Mouse (Mus musculus): Measurements from ENCODE around the gene Celf3. TPM values are rescaled to one million over a fixed set of nuclear protein-coding genes. Genes with fewer than 3 reads are reported as not detected.

The Celf3 gene
- total RNA-seq, 2 experiments from 2014 or later, result not detected

DNA sequence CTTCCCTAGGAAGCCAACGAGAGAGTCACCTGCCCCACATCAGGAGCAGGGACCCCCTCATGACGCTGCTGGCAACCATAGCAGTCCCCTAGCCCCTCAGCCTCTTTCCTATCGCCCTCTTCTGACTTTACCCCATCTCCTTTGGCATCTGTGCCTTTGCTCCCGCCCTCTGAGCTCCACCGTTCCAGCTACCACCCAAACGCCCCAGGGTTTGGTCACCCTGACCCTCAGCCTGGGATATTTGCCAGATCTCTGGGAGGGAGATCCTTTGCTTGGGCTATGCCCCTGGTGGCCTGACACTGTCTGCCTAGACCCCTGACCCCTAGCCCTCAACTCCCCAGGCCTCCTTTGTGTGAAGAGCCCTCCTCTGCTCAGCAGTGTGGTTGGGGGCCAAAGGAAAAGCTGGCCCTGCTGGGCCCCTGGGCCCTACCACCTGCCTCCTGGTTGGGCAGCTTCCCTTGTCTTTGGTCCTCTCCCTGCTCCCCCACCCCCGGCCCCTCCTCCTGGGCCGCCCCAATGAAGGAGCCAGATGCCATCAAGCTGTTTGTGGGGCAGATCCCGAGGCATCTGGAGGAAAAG is 585 bp downstream of the Celf3 start:
- no peak for ATAC-seq (replicated peaks; ENCODE audit: low FRiP score, poor library complexity, severe bottlenecking)

DNA sequence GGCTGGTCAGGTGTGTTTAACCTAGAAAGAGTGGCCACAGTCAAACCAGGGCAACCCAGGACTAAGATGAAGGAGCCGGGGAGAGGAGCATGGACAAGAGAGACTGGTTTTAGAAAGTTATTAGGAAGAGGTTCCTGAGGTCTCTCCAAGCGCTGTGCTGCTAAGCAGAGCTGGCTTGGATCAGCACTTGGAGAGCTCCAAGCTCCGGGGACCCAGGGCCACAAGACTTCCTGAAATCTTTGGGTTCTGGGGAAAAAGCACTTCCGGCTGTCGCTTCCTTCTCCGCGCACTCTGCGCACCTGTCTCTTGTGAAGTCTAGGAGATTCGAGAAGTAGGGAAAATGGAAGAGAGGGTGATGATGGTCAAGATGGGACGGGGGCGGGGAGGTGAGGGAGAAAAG is 1.5 kb downstream of the Celf3 start:
- no peak for ATAC-seq (replicated peaks; ENCODE audit: low FRiP score, poor library complexity, severe bottlenecking)

DNA sequence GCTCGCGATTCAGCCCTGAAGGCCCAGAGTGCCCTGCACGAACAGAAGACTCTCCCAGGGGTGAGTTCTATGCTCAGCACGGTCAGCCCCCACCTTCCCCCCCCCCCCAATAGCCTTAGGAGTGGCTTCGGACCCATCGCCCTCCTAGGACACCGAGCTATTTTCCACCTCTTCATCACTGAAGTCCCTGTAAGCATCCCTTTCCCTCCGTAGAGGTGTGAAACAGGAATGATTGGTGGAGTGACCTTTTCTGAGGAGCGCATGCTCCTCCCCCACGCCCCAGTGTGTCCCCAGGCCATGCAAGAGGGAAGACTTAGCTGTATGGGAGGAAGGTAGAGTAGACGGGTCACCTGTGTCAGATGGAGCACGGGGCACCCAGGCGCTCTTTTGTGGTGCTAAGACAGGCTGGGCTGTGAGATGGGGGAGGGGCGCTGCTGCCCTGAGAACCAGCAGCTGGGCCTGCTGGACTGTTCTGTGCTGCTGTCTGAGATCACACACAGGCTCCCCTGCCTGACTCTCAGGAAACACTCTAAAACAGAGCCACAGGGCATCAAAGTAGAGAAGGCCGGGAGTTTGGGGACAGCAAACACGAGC is 2.3 kb downstream of the Celf3 start, which contains the start of gene Riiad1:
TSS of gene Riiad1 (minus strand) at position 51 of the 594 bp plus-strand sequence.
- ATAC-seq (replicated peaks; ENCODE audit: low FRiP score, poor library complexity, severe bottlenecking), result no peak

DNA sequence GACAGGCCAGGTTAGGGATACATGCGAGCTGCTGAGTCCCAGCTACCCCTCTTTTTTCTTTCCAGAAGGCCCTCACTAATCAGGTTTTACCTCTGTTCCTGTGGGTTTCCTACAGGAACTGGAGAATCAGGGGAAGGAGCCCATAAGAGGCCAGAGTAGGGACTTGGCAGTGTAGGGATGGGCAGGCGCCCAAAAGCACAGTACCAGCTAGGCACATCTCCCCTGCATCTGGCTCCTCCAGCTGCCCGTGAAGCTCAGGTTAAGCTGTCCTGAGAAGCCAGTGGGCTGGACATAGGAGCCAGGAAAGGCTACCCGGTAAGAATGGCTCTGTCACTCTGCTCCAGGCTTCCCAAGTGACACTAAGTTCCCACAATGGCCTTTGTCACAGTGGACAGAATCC is 3.3 kb downstream of the Celf3 start:
- ATAC-seq (replicated peaks; ENCODE audit: low FRiP score, poor library complexity, severe bottlenecking), result no peak

DNA sequence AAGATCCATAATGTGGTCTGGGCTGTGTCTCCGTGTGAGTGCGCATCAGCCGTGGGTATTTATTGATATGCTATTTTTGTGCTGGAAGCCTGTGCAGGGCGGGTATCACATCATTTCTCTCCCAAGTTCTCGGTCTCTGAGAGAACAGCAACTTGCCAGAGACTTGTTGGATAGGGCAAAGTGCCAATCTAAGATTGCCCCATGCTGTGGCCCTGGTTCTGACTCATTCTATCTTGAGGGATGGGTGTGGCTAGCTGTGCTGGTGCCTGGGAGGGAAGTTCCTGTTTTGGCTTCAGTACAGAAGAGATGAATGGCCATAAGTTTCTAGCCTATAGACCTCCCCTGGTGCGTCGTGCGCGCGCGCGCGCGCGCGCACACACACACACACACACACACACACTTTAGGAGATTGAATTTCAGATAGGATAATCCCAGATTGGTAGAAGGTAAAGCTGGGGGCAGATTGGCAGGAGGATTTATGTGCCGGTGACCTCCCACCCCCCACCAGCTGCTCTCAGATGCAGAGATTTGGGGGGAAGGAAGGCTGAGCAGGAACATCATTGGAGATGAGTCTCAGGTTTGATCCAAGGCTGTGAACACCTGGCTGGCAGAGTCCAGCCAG is 4.8 kb downstream of the Celf3 start:
- ATAC-seq (replicated peaks; ENCODE audit: low FRiP score, poor library complexity, severe bottlenecking), result no peak

DNA sequence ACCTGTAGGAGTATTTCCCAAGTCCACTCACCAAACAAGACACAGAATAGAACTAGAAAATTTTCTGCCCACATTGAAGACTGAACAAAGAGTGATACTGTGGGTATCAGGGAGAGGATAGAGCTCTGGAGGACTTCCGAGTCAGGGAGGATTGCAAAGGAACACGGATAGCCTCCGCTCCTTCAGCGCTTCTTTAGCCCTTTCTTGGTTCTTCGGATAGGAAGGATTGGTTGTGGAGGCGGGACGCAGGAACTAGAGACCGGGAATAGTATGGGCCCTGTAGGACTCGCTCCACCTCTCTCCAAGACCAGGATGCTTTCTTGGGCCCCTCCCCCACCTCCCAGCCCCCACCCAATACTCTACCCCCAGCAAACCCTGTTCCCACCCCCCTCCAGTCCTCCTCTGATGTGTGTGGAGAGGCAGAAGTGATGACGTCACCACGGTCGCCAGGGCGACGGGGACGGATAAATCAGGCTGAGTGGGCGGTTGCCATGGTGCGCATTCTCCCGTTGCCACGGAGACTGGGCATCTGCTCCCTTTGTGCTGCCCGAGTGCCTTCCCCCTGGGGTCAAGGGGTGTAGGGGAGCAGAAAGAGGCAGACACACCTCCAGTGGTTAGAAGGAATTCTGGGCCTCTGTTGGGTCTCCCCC is 5.8 kb downstream of the Celf3 start:
- ATAC-seq (replicated peaks; ENCODE audit: low FRiP score, poor library complexity, severe bottlenecking), result no peak

DNA sequence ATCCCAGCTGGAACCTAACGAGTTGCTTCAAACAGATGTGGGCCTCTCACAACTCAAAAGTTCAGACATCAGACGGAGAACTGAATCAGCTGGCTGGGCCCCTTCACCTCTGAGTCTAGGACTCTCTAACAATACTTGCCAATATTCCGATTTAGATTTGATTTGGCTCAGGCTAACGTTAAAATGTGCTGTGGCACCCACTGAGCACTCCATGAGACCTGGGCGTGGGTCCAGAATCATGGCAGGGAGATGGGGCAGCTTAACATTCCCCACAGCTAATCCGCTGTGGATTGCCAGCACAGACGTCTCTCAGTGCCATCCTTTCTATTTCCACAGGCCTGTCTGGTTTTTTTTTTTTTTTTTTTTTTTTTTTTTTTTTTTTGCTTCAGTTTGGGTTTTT is 7.8 kb downstream of the Celf3 start:
- ATAC-seq (replicated peaks; ENCODE audit: low FRiP score, poor library complexity, severe bottlenecking), result no peak

DNA sequence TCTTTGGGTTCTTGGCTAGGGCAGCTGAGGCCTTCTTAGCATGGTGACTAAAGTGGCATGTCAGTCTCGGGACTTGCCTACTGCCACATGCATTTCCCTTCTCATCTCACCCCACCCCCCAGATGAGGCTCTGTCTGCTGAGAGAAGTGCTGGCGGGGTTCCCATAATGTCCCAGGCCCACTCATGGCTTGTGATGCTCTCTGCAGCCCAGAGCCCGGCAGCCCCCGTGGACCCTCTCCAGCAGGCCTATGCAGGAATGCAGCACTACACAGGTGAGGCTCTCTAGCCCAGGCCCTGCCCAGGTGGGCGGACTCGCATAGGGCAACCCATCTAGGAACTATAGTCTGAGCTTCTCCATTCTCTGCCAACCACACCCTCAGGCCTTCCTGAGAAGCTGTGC is 9.5 kb downstream of the Celf3 start:
- ATAC-seq (replicated peaks; ENCODE audit: low FRiP score, poor library complexity, severe bottlenecking), result no peak

DNA sequence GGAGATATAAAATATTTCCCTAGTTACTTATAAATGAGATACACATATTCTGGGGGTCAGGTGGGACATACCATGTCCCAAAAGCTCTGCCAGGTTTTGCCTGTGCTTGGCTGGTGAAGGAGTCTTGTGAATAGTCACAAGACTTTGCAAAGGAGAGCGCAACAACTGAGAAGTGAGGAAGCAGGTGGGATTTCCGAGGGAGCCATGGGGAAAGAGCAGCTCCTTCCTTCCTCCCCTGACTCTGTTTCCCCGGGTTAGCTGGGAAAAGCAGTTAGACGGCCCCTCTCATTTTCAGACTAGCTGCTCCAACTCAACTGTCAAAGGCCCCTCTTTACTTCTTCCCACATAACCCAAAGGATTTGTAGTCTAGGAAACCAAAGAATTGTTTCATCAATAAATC is 19.1 kb downstream of the Celf3 start:
- ATAC-seq (replicated peaks; ENCODE audit: low FRiP score, poor library complexity, severe bottlenecking), result no peak

DNA sequence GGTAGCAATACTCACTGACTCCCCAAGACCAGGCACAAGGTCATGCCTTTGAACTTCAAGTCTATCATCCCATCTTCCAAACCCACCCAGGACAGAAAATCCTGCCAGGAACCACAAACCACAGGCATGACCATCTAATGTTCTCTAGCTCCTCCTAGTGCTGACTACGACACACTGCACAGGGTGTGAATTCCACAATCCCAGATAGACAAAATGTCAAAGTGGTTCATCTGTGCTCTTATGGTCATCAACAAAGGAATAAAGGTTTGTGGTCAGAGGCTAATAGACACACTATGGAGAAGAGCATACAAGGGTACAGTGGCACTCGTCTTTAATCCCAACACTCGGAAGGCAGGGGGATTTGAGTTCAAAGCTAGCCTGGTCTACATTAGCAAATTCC is 24.1 kb downstream of the Celf3 start:
- peak; percentile 71 for ATAC-seq (replicated peaks; ENCODE audit: low FRiP score, poor library complexity, severe bottlenecking)

DNA sequence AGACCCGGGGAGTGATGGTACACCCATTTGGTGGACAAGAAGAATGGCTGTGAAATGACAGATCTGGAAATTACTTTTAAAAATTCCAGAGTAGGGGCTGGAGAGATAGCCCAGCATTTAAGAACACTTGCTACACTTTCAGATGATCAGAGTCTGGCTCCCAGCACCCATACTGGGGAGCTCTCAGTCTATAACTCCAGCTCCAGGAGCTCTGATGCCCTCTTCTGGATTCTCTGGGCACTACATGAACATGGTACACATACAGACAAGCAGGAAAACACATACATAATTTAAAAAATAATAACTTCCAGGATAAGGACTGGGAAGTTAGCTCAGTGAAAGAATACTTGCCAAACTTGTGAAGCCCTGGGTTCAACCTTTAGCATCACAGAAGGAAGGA is 28.6 kb downstream of the Celf3 start:
- ATAC-seq (replicated peaks; ENCODE audit: low FRiP score, poor library complexity, severe bottlenecking), result no peak

DNA sequence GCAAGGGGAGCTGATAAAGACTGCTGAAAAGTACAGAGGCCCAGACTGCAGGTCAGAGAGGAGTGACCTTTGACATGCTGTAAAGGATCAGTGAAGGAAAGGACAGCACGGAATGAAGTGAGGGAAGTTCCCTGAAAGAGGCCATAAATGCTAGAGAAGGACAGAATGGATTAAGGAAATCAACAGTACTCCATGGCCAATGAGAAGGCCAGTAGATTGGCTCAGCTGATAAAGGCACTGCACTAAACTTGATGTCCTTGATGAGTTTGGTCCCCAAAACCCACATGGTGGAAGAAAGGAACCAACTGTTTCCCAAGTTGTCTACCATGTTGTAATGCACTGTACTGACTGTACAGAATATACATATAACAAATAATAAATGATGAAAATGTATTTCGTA is 48.6 kb downstream of the Celf3 start:
- no peak for ATAC-seq (replicated peaks; ENCODE audit: low FRiP score, poor library complexity, severe bottlenecking)

DNA sequence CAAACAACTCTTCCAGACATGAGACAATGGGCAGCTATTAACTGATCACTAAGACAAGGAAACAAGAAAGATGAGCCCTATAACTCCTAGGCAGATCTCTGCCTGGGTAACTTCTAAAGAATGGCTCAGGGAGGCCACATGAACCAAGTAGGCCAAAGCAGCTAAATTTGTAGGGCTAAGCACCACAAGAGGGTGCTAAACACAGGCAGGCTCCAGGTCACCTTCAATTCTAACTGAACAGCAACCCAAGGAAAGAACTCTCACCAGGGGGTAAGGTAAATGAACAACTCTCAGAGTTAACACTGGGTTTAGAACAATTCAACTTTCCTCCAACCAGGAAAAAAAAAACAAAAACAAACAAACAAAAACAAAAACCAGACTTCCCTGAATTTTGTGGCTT is 55.9 kb downstream of the Celf3 start:
- no peak for ATAC-seq (replicated peaks; ENCODE audit: low FRiP score, poor library complexity, severe bottlenecking)

DNA sequence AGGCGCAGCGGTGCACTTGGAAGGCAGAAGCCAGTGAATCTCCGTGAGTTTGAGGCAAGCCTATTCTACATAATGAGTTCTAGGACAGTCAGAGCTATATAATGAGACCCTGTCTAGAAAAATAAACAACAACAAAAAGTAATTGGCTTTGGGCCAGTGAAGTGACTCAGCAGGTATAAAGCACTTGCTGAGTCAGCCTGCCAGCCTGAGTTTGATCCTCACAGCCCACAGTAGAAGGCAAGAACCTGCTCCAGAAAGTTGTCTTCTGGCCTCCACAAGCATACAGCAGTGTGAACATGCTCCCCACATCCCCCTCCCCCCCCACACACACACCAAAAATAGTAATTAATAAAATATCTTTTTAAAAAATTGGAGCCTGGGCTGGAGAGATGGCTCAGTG is 59.1 kb downstream of the Celf3 start:
- peak; percentile 71 for ATAC-seq (replicated peaks; ENCODE audit: low FRiP score, poor library complexity, severe bottlenecking)

Other genes starting within 250 kb of the Celf3 start
- not detected in 2 replicates for gene Gm4778, start 214.3 kb upstream of the Celf3 start, total RNA-seq (2015; ENCODE audit: low replicate concordance)
- gene Gm4778, start 214.3 kb upstream of the Celf3 start, total RNA-seq (2017; ENCODE audit: low replicate concordance), result not detected in 2 replicates
- gene Them4, start 168.2 kb upstream of the Celf3 start, total RNA-seq (2015; ENCODE audit: low replicate concordance), result not detected in 2 replicates
- 0.90 TPM in 1 of 2 replicates, not detected in the other for gene Them4, start 168.2 kb upstream of the Celf3 start, total RNA-seq (2017; ENCODE audit: low replicate concordance)
- gene Them5, start 136.2 kb upstream of the Celf3 start, total RNA-seq (2015; ENCODE audit: low replicate concordance), result not detected in 2 replicates
- not detected in 2 replicates for gene Them5, start 136.2 kb upstream of the Celf3 start, total RNA-seq (2017; ENCODE audit: low replicate concordance)
- not detected in 2 replicates for gene C2cd4d, start 115.9 kb upstream of the Celf3 start, total RNA-seq (2015; ENCODE audit: low replicate concordance)
- not detected in 2 replicates for gene C2cd4d, start 115.9 kb upstream of the Celf3 start, total RNA-seq (2017; ENCODE audit: low replicate concordance)
- 2.2 TPM in 1 of 2 replicates, not detected in the other for gene Rorc, start 105.5 kb upstream of the Celf3 start, total RNA-seq (2015; ENCODE audit: low replicate concordance)
- gene Rorc, start 105.5 kb upstream of the Celf3 start, total RNA-seq (2017; ENCODE audit: low replicate concordance), result not detected in 2 replicates
- not detected in 2 replicates for gene Lingo4, start 79.8 kb upstream of the Celf3 start, total RNA-seq (2015; ENCODE audit: low replicate concordance)
- not detected in 2 replicates for gene Lingo4, start 79.8 kb upstream of the Celf3 start, total RNA-seq (2017; ENCODE audit: low replicate concordance)
- gene Tdrkh, start 65.0 kb upstream of the Celf3 start, total RNA-seq (2015; ENCODE audit: low replicate concordance), result 10.1 TPM in 1 of 2 replicates, not detected in the other
- gene Tdrkh, start 65.0 kb upstream of the Celf3 start, total RNA-seq (2017; ENCODE audit: low replicate concordance), result 0.51 TPM in 1 of 2 replicates, not detected in the other
- 15.5 and 19.5 TPM in 2 replicates for gene Mrpl9, start 35.0 kb upstream of the Celf3 start, total RNA-seq (2015; ENCODE audit: low replicate concordance)
- gene Mrpl9, start 35.0 kb upstream of the Celf3 start, total RNA-seq (2017; ENCODE audit: low replicate concordance), result 17.7 and 27.5 TPM in 2 replicates
- 0.84 TPM in 1 of 2 replicates, not detected in the other for gene Oaz3, start 34.4 kb upstream of the Celf3 start, total RNA-seq (2015; ENCODE audit: low replicate concordance)
- gene Oaz3, start 34.4 kb upstream of the Celf3 start, total RNA-seq (2017; ENCODE audit: low replicate concordance), result not detected in 2 replicates
- gene Riiad1, start 2.0 kb downstream of the Celf3 start, total RNA-seq (2015; ENCODE audit: low replicate concordance), result not detected in 2 replicates
- not detected in 2 replicates for gene Riiad1, start 2.0 kb downstream of the Celf3 start, total RNA-seq (2017; ENCODE audit: low replicate concordance)
- gene Snx27, start 104.4 kb downstream of the Celf3 start, total RNA-seq (2015; ENCODE audit: low replicate concordance), result 14.8 and 27.2 TPM in 2 replicates
- gene Snx27, start 104.4 kb downstream of the Celf3 start, total RNA-seq (2017; ENCODE audit: low replicate concordance), result 10.0 and 11.8 TPM in 2 replicates
- not detected in 2 replicates for gene Gm10972, start 164.8 kb downstream of the Celf3 start, total RNA-seq (2015; ENCODE audit: low replicate concordance)
- not detected in 2 replicates for gene Gm10972, start 164.8 kb downstream of the Celf3 start, total RNA-seq (2017; ENCODE audit: low replicate concordance)
- 2.9 and 5.4 TPM in 2 replicates for gene Tuft1, start 180.6 kb downstream of the Celf3 start, total RNA-seq (2015; ENCODE audit: low replicate concordance)
- gene Tuft1, start 180.6 kb downstream of the Celf3 start, total RNA-seq (2017; ENCODE audit: low replicate concordance), result 2.4 and 12.6 TPM in 2 replicates
- not detected in 2 replicates for gene Selenbp2, start 215.3 kb downstream of the Celf3 start, total RNA-seq (2015; ENCODE audit: low replicate concordance)
- gene Selenbp2, start 215.3 kb downstream of the Celf3 start, total RNA-seq (2017; ENCODE audit: low replicate concordance), result not detected in 2 replicates

All from erythroid progenitor cell, adult 5-6 weeks (primary cell).